Mouse (Mus musculus): ENCODE measurements around the gene Mapk1ip1.
A peak's percentile ranks its signal among the peaks of the same experiment; 100 is the strongest.

The Mapk1ip1 gene

DNA sequence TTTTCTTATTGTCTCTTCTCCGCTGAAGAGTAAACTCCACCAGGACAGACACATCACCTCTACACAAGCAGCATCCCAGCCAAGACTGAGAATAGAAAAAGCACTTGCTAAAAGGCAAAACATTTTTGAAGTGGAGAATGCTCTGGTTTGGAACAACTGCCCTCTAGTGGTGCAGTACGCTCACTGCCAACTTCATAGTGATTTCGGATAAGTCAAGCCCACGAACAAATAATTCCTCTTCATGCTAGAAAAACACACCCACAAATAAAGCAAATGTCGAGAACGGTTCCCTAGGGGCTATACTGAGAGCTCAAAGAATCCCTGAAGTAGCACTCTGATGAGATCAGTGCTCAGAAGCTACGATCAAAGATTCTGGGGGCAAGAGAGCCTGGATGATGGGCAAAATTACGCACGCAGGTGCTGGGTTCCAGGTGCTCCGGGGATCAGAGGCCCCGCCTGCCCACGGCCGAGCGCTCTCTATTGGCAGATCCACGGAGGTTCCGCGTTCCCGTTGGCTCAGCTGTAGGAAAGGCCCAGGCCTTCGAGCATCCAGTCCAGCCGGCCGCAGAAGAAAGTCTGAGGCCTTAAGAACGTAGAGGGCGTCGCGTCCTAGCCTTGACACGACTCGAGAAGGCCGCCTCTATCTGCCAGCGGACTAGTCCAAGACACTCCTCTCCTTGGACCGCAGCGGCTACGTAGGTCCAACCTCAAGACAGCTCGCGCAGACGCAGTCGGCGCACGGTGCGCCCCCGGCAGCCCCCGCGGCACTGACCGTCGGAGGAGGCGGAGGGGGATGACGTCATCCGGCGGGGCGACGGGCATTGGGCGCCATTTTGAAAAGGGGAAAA lies at the start of gene Mapk1ip1, which contains the start of gene Ppp2r2d:
Mapk1ip1 (minus strand) TSS at position 730 of the 848 bp plus-strand sequence.
Ppp2r2d (plus strand) TSS at position 536 of the 848 bp plus-strand sequence.
- peak; percentile 88 for DNase-seq (ENCODE audit: low spot score)

- DNase-seq (ENCODE audit: low spot score), result no peak
Observed at GRCm38 (mm10) chr7:138885365-138886289, 39.6 kb upstream of the Mapk1ip1 start.

- no peak for DNase-seq (ENCODE audit: low spot score)
Observed at GRCm38 (mm10) chr7:138883724-138884123, 37.7 kb upstream of the Mapk1ip1 start.

- DNase-seq (ENCODE audit: low spot score), result no peak
Observed at GRCm38 (mm10) chr7:138875031-138875430, 29.0 kb upstream of the Mapk1ip1 start.

DNA sequence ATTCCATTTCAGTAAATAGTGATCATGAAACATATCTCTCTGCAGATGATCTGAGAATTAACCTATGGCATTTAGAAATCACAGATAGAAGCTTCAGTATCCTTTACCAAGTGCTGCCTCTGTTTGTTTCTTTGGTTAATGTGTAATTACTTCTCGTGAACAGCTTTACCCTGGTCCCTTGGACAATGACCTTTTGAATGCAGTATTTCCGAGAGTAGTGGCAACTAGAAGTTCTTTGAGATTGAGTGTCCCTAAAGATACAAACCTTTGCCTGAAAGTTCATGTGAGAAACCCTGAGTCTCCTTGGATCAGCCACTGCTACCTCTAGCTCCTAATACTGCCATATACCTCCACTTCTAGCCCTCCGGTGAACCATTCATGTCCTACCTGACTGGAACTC lies 26.9 kb upstream of the Mapk1ip1 start:
- no peak for DNase-seq (ENCODE audit: low spot score)

DNA sequence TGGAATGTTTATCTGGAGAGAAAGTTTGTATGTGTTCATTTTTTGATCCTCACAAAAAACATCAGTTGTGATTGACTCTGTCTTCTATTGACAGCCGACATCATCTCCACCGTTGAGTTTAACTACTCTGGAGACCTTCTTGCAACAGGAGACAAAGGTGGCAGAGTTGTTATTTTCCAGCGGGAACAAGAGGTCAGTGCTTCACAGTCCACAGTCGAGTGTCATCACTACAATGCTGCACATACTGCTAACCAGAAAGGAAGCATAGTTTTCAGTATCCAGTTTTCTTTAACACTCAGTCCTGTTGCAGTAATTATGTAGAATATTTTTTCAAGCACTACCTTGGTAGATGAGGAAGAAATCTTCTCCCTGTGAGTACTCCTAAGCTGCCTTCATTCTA lies 22.2 kb upstream of the Mapk1ip1 start:
- DNase-seq (ENCODE audit: low spot score), result no peak

GRCm38 (mm10) chr7:138867286-138867685 lies 21.2 kb upstream of the Mapk1ip1 start:
- no peak for DNase-seq (ENCODE audit: low spot score)

GRCm38 (mm10) chr7:138864776-138865175 lies 18.7 kb upstream of the Mapk1ip1 start:
- no peak for DNase-seq (ENCODE audit: low spot score)

GRCm38 (mm10) chr7:138863950-138864572 lies 18.0 kb upstream of the Mapk1ip1 start:
- DNase-seq (ENCODE audit: low spot score), result no peak

DNA sequence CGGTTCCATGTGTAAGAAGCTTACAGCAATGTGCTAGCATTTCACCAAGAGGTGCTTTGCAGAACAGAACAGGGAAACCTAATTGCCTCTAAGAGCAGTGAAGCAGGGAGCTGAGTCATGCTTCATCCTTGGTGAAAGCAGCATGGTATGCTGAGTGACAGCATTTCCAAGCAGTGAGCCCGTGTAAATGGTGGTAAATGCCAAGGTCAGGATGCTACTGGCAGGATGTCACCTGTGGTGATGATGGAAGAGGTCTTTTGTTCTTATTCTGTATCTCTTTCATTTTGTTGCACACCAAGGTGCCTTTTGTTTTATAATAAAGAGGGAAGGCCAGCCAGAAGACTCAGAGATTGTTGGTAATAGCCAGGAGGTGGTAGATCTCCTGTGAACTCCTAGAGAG lies 10.6 kb upstream of the Mapk1ip1 start:
- no peak for DNase-seq (ENCODE audit: low spot score)

DNA sequence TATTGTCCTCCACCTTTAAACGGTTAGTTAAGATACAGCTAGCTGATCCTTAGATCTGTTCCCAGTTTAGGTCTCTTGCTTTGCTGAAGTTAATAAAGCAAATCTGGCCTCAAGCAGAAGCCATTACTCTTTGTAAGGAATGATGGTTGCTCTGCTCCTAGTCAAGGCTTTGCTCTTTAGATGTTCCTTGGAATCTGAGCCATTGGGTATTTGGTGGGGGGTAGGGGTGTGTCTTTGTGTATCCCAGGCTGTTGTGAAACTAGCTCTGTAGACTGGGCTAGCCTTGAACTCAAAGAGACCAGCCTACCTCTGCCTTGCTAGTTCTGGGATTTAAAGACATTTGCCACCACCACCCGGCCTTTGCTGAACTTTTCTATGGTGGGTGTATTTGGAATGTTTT lies 8.1 kb upstream of the Mapk1ip1 start:
- no peak for DNase-seq (ENCODE audit: low spot score)

- DNase-seq (ENCODE audit: low spot score), result no peak
Observed at GRCm38 (mm10) chr7:138853417-138854031, 7.5 kb upstream of the Mapk1ip1 start.

GRCm38 (mm10) chr7:138850083-138850482 lies 4.0 kb upstream of the Mapk1ip1 start:
- no peak for DNase-seq (ENCODE audit: low spot score)

- DNase-seq (ENCODE audit: low spot score), result no peak
Observed at GRCm38 (mm10) chr7:138848028-138848920, 2.2 kb upstream of the Mapk1ip1 start.

GRCm38 (mm10) chr7:138847316-138848027 lies 1.4 kb upstream of the Mapk1ip1 start:
- peak; percentile 10 for DNase-seq (ENCODE audit: low spot score)

DNA sequence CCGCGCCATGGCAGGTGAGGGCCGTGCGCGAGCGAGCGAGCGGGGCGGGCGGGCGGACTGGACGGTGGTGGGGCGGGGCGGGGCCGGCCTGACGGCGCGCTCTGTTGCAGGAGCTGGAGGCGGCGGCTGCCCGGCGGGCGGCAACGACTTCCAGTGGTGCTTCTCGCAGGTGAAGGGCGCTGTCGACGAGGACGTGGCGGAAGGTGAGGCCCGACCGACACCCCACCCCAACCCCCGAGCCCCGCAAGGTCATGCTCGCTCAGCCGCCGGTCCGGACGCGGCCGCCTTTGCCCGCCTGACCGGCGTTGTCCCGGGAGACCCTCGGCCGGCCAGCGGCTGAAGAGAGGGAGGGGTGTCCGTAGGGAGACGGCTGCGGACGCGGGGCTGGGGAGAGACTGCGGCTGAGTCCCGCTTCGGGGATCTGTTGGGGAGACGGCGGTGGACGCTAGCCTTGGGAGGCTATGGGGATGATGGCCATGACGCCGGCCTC lies 474 bp upstream of the Mapk1ip1 start:
- DNase-seq (ENCODE audit: low spot score), result no peak

GRCm38 (mm10) chr7:138845111-138845510 lies 962 bp downstream of the Mapk1ip1 start:
- DNase-seq (ENCODE audit: low spot score), result no peak

DNA sequence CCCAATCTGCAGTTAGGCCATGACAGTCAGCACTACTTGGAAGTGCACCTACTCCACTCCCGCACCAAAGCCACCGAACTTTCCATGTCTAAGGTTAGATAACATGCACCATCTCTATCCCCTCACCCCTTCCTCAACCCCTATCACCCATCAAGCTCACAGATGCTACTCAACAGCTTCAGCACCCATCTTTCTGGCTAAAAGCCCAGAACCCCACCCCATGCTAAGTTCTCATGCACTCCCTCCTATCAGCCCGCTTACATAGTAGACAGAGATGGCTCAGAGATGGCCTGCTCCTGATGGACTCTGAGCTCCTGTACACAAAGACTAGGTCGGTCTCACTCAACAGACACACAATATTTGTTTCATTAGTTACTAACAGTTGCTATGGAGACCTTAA lies 2.7 kb downstream of the Mapk1ip1 start:
- no peak for DNase-seq (ENCODE audit: low spot score)

DNA sequence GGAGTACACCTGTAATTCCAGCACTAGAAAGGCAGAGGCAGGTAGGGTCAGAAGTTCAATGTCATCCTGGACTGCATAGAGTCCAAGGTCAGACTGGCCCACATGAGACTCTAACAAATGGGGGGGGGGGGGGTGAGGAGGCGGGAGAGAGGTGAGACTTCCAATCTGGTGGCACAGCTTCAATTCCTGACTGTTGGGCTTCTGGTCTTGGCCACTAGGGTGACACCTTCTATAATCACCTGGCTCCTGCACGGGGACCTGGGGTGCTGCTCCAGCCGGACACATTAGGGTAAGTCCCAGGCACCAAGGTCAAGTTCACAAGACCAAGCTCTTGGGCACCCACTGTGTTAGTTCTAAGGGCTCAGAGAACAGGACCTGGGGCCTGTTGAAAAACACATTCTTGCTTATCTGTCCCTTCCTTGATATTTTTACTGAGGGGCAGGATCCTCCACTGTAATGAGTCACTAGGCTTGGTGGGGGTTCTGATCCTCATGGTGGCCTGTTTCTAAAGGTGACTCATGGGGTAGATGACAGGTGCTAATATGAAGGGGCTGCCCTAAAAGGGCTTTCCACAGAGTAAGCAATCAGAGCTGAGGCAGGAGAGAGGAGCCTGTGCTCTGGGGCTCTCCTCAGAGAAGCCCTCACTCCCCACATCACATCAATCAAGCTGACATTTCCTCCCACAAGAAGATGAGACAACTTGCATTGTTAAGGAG lies 4.5 kb downstream of the Mapk1ip1 start:
- no peak for DNase-seq (ENCODE audit: low spot score)
